Mouse (Mus musculus) retina, embryonic 14.5 days (tissue): ENCODE data around the gene 2410137M14Rik.
"Not testable (repeated sequence)": the region's sequence is repeated elsewhere in the genome, so short reads cannot be mapped to it uniquely, and the experiment has no call there.

Experiments used
- DNase-seq: peaks from one replicate; pipeline ENCODE4 v3.0.0-alpha.2; 2015; ENCODE audit warnings: low spot score

2410137M14Rik gene

GRCm38 (mm10) chr17:36981221-36981813 is at the start of gene 2410137M14Rik:
2410137M14Rik (minus strand) TSS chr17:36981237.
- DNase-seq: no peak

DNA sequence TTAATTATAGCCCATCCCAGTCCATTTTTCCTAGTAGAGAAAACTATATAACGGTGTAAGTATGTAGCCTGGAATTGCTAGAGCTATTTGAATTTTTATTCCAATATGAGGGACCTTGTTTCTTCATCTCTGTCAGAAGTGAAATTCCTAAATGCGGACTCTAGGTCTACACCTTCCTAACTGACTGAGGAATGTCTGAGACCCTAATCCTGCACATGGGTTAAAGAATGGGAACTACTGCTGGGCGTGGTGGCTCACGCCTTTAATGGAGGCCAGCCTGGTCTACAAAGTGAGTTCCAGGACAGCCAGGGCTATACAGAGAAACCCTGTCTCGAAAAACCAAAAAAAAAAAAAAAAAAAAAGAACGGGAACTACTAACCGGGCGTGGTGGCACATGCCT is 48.1 kb upstream of the 2410137M14Rik start:
- no peak for DNase-seq

- DNase-seq: peak; percentile 99
These were observed 47.7 kb upstream of the 2410137M14Rik start for GRCm38 (mm10) chr17:37028683-37029120.

DNA sequence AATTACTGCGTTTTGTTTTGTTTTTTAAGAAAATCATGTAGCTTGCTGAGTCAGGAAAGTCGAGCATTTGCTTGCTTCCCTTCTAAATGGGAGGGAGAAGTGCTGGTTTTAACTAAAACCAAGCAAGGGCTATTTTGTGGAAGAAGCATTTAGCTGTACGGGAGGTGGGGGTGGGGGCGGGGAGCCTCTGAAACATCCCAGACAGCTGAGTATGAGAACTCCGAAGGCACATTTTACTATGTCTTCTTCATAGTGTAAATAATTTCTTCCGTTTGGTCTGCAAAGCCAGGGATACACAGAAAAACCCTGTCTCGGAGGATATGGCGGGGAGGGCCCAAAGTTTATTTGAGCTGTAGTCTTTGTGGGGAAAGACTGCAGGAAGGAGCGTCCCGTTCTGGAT is 47.2 kb upstream of the 2410137M14Rik start:
- no peak for DNase-seq

DNA sequence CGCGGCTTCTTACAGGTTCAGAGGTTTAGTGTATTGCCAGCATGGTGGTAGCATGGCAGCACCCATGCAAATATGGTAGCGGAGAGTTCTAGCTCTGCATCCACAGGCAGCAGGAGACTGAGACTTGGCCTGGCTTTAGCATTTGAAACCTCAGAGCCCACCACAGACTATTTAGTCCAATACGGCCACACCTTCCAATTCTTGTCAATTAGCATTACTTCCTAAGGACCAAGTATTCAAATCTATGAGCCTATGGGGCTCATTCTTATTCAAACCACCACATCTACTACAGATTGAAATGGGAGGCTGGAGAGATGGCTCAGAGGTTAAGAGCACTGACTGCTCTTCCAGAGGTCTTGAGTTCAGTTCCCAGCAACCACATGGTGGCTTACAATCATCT is 46.4 kb upstream of the 2410137M14Rik start:
- DNase-seq: no peak

- DNase-seq: no peak
These were observed 45.4 kb upstream of the 2410137M14Rik start for GRCm38 (mm10) chr17:37026425-37026824.

DNA sequence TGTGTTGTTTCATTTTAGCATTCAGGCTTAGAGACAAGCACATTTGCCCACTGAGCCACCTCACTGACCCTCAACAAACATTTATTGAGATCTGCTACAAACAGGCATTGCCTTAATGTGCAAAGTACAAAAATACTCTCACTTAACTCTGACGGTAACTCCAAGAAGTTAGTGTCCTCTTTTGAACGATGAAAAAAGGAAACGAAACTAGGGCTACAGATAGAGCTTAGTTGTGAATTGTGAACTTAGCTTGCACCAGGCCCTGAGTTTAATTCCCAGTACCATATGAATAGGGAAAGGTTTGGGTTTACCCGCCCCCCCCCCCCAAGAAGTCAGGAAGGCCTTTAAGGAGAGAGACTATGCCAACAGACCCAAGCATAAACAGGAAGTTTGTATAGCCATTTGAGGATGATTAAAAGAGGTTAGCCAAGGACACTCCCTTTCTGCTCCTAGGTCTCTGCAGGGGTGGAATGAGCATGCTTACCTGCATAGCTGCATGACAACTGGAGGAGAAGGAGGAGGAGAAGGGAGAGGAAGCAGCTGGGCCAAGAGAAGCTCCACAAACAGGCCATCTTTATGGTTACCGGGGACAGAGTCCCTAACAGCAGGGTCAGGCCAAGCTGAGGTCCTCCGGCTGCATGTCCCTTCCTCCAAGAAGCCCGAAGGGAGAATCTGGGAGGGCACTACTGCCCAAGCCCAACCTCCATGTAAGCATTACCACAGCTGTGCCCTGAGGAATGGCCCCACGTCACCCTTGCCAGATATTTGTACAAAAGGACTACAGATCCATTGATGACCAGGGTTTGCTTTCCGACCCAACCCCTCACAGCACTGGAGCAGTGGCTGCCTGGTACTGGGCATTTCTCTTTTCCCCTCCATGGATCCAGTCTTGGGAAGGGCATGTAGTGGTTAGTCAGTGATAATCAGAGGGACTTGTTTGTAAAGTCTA is 41.9 kb upstream of the 2410137M14Rik start, which contains the start of gene Mog:
Gene Mog (minus strand): TSS at position 771 of the 949 bp plus-strand sequence.
- DNase-seq: no peak

DNA sequence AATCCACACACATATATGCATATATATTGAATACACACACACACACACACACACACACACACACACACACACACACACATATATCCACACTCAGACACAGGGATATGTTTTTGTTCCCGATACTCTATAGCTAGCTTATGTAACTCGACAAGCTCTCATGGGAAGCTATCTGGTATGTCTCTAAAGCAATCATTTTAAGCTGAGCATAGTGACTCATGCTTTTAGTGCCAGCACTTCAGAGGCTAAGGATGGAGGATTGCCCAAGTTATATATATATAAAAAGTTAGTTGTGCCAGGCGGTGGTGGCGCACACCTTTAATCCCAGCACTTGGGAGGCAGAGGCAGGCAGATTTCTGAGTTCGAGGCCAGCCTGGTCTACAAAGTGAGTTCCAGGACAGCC is 38.2 kb upstream of the 2410137M14Rik start:
- not testable (repeated sequence) for DNase-seq

GRCm38 (mm10) chr17:37018328-37018727 is 37.3 kb upstream of the 2410137M14Rik start:
- no peak for DNase-seq

- no peak for DNase-seq
These were observed 35.3 kb upstream of the 2410137M14Rik start for GRCm38 (mm10) chr17:37016333-37016732.

- DNase-seq: no peak
These were observed 31.1 kb upstream of the 2410137M14Rik start for GRCm38 (mm10) chr17:37012141-37012540.

- DNase-seq: no peak
These were observed 30.7 kb upstream of the 2410137M14Rik start for GRCm38 (mm10) chr17:37011719-37012118.

GRCm38 (mm10) chr17:37009460-37010042 is 28.5 kb upstream of the 2410137M14Rik start:
- DNase-seq: no peak

DNA sequence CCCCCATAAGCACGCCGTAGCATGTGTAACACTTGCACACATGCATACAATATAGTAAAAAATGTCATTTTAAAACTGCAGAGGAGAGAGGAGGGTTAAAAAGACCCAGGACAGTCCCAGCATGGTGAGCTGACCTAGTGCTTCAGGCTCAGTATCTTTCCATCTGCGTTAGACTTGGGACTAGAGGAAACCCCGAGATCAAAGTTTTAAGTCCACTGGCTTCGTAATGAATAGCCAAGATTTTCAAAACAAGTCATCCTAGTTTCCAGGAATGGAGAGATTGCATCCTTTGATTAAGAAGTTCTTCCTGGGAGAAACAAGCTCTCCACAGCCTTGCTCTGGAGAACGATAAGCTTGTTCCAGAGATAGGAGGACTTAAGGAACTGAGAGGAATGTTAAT is 27.1 kb upstream of the 2410137M14Rik start:
- no peak for DNase-seq

GRCm38 (mm10) chr17:37003366-37003765 is 22.3 kb upstream of the 2410137M14Rik start:
- DNase-seq: no peak

DNA sequence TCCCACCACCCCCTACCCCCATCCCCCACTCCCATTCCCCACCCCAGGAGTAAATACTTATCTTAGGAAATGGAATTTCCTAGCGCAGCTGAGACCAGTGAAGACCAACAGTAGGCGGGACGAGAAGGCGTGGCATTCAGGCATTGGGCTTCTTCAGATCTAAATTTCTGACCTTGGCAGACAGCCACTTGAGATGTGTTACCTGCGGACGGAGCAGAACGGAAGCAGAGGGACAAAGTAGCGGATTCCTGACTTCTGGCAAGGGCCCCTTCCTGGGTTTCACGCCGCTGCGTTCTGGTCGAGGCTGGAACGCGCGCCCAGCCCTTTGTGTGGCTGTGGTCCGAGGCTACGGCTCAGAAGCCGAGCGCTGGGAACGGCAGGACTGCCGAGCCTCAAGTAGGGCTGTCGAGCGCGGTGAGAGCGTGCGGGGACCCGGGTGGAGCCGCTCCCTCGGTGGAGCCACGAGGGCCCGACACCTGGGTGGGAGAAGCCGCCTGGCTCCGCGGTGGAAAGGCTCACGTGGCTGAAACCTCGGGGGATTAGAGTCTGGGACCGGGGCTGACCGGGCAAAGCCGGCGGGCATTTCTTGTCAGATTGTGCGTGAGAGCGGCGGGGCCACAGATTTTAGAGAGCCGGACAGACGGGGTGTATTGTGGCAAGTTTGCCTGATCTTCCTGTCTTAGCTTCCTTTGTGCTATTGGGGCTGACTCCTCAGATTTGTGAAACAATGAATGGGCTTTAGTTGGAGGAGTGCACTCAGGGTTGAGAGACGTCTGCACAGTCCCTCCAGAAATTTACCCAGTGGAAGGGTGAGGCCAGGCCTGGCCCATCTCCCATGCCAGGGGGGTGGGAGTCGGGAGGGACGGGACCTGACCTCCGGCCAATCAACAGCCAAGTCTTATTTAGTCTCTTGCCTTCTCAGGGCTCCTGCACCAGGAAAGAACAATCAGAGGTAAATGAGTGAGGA is 21.6 kb upstream of the 2410137M14Rik start:
- DNase-seq: peak; percentile 71

GRCm38 (mm10) chr17:37000863-37001262 is 19.8 kb upstream of the 2410137M14Rik start, which contains the start of gene Zfp57:
Zfp57 (plus strand) TSS chr17:37001163.
- no peak for DNase-seq

- DNase-seq: no peak
These were observed 17.4 kb upstream of the 2410137M14Rik start for GRCm38 (mm10) chr17:36998477-36998876.

DNA sequence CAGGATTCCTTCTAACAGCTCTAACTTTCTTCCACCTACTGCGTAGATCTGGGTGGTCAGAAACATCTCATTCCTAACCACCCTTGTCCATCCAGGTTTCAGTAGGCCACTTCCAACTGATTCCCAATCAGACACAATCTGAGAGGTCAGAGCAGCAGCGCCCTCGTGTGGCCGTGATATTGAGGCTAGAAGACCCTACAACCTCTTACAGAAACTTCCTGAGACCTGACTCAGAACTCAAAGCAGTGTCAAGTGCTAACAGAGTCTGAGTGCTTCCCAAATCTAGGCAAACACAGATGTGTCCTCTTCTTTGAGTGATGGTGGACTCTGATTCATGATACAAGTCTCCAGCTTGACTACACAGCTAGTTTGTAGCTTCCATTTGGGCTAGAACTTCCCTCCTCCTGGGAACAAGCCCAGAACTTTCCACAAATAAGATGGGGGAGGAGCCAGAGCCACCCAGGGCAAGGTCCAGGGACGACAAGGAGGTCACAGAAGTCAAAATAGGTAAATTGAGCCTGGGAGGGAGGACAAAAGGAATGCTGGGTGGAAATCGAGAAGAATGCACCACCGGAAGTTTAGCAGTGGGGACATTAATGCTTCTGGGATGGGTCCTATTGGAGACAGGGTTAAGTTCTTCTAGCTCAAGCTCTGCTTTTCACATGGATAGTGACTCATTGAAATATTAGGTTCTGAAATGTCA is 16.1 kb upstream of the 2410137M14Rik start:
- peak; percentile 95 for DNase-seq

GRCm38 (mm10) chr17:36995448-36995847 is 14.4 kb upstream of the 2410137M14Rik start:
- DNase-seq: no peak

GRCm38 (mm10) chr17:36994528-36994927 is 13.5 kb upstream of the 2410137M14Rik start:
- no peak for DNase-seq
